Mouse (Mus musculus): ENCODE measurements around the gene Hoxc8.
A peak's percentile ranks its signal among the peaks of the same experiment; 100 is the strongest.

Hoxc8 gene

DNA sequence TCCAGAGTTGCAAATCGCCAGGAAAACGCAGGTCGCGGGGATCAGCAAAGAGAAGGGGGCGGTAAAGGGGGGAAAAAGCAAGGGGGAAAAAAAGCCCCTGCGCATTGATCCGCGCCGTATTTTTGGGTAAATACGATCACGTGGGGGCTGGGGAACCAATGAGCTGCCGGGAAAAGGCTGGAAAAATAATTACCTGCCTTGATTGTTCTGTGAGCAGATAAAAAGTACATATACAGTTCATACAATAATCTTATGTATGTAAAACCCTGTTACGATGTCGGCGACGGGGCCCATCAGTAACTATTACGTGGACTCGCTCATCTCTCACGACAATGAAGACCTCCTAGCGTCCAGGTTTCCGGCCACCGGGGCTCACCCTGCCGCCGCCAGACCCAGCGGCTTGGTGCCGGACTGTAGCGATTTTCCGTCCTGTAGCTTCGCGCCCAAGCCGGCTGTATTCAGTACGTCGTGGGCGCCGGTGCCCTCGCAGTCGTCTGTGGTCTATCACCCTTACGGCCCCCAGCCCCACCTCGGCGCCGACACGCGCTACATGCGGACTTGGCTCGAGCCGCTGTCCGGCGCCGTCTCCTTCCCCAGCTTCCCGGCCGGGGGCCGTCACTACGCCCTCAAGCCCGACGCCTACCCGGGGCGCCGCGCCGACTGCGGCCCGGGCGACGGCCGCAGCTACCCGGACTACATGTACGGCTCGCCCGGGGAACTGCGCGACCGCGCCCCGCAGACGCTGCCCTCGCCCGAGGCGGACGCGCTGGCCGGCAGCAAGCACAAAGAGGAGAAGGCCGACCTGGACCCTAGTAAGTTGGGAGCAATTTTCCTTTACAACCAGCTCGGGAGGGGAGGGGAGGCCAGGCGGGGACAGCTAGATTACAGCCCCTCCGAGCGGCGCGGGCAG lies 8.8 kb upstream of the Hoxc8 start:
- no peak for DNase-seq (ENCODE audit: low spot score in 2 of 2)

DNA sequence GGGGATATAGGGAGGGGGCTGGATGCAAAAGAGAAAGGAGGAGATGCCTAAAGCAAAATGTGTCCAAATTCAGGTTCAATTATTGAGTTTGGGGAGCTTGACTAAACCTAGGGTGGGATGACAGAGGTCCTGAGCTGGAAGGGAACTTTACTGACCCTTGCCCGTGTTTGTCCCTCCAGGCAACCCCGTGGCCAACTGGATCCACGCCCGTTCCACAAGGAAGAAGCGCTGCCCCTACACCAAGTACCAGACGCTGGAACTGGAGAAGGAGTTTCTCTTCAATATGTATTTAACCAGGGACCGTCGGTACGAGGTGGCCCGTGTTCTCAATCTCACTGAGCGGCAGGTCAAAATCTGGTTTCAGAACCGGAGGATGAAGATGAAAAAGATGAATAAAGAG lies 6.7 kb upstream of the Hoxc8 start:
- DNase-seq (ENCODE audit: low spot score in 2 of 2), result no peak

DNA sequence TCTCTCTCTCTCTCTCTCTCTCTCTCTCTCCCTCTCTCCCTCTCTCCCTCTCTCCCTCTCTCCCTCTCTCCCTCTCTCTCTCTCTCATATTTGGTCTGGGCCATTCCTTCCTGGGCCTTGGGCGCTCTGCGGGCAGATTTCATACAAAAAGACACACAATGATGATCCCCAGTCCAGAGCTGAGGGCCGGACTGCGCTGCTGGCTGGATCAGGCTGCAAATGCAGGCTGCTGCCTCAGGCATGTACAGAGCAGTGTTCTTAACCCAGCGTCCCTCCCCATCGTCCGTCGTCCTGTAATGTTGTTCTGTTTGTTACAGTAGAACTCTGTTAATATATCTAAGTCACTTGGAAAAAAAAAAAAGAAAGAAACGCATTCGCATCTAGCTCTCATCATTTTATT lies 5.9 kb upstream of the Hoxc8 start:
- no peak for DNase-seq (ENCODE audit: low spot score in 2 of 2)

DNA sequence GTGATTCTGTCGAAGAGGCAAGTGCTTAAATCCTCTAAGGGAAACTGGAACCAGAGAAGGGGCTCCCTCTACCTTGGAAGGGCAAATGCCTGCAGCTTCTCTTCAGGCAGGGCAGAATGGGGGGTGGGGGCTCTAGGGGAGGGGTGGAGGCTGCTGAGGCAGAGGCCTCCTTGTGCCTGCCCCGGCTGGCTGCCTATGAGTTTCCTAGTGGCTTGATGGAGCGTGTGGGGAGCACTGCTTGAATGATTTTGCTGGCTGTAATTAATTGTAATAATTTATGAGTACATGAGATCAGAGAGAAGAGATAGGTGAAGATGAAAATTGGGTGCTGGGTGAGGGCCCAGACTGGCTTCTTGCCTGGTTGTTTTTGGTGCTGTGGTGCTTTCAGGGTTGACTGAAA lies 5.5 kb upstream of the Hoxc8 start:
- no peak for DNase-seq (ENCODE audit: low spot score in 2 of 2)

DNA sequence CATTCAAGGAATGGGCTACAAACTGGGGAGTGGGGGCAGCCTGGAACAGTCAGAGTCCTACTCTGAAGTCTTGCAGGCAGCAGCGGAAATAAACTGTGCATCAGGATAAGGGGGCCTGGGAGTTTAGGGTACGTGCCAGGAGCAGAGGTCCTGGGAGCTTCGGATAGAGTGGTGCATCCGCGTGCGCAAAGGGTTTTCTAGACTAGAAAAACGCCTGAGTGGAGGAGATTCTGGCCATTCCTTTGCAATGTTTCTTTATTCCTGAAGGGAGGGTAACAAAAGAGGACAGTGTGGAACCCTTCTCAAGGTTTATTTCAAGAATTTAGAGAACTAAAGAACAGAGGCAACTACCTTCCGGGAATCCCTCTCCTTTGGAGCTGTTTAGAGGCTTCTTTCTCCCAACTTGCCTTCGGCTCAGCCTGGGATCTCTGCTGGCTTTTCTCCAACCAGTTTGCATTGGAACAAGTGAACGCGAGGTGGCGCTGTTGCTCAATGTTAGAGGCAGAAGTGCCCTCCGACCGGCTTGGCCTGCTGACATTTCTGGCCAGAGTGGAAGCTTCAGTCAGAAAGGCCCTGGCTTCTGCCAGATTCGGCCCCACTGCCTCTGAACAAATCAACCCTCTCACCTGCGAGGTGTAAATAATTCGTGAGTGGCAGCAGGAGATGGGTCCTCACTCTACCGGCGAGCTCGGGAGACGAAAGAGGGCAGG lies 3.1 kb upstream of the Hoxc8 start:
- peak; percentile 44 to 83 for DNase-seq (ENCODE audit: low spot score in 2 of 2)

DNA sequence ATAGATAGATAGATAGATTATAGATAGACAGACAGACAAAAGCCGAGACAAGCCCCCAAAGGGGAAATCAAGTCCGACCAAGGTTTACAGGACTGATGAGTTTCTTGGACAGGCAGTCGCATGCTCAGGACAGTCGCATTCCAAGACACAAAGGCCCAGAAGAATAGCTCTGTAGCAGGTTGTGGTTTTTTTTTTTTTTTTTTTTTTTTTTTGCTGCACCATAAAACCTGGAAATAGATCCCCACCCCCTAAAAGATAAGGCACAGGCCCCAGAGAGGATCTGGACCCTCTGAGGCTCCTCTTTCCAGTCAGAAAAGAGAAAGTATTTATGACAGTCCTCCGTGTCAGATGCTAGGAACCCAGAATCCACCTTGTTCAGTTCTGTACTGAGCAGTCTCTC lies 2.3 kb upstream of the Hoxc8 start:
- DNase-seq (ENCODE audit: low spot score in 2 of 2), result no peak

DNA sequence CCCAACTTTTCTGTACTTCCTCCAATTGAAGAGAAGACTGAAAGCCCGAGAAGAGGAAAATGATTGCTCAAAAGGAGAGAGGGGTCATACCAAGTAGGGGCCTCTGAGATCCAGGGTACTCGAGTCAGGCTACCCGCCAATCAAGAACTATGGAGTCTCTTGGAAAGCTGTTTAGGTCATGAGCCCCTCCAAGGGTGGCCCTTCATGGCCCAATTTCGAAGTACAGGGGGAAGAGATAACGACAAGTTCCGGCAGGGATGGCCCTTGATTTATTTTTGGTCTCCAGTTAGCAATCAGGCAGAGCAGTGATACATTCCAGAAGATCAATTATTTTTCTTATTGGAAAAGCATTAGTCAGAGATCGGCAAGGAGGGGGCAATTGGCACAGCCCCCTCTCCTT lies 1.4 kb downstream of the Hoxc8 start:
- no peak for DNase-seq (ENCODE audit: low spot score in 2 of 2)

DNA sequence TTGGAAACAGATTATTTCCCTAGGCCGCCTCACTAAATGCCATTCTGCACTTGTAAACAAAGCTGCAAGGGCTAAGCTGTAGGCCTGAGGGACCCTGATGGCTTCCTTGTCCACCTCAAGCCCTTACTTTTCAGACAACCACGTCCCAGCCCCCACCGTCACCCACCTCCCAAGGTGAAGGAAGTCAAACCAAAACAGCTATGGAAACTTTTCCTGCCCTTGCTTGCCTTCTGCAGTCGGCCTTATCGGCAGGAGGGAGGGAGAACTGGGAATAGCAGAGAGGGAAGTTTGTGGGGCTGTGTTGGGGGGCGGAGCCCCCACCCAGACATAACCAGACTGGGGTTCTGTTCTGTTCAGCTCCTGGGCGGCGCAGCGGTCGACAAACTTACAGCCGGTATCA lies 1.8 kb downstream of the Hoxc8 start:
- no peak for DNase-seq (ENCODE audit: low spot score in 2 of 2)

DNA sequence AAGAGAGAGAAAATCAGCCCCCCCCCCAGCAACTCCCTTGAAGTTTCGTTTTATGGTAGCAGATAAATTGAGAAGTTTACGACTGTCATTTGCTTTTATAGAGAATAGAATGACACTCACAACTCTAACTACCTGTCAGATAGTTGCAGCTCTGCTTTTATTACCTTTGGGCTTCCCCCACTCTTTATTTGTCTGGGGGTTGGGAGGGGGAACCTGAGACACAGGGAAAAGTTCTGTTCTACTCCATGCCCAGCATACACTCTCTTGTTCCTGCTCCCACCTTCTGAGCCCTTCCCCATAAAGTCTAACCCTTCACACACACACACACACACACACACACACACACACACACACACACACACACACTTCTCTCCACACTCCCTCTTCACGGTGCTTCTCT lies 2.5 kb downstream of the Hoxc8 start:
- DNase-seq (ENCODE audit: low spot score in 2 of 2), result no peak

DNA sequence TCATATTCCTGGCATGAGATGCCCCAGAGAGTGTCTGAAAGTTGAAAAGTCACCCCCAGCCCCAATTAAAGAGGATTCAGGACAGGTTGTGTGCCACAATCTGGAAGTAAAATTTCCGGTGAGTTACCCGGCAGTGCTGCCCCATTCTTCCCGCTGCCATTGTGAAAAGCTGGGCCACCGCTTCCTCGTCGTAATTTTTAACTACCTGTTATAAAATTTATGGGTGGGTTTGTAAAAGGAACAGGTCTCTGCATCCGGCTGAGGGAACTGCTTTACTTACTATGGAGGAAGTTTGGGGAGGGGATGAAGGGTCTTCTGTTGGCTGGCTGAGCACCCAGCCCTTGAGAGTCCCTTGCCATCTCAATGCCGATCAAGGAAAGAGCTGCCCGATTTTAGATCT lies 6.1 kb downstream of the Hoxc8 start:
- no peak for DNase-seq (ENCODE audit: low spot score in 2 of 2)

DNA sequence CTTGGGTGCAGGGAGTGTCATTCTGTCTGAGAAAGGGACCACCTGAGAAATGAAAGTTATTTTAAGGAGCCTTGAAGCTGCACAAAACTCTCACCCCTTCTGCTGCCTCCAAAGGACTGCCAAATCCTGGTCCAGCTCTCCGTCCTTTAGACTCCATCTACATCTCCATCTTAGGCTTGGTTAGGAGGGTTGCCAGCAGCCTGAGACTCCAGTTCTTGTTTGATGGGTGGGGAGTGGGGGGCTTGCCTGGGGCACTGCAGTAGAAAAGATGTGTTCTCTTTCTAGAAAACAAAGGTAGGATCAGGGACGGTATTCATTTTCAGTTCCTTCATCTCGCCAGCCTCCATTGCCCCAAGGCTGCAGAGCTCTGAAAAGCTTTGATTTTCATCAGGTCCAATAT lies 7.0 kb downstream of the Hoxc8 start:
- DNase-seq (ENCODE audit: low spot score in 2 of 2), result no peak

DNA sequence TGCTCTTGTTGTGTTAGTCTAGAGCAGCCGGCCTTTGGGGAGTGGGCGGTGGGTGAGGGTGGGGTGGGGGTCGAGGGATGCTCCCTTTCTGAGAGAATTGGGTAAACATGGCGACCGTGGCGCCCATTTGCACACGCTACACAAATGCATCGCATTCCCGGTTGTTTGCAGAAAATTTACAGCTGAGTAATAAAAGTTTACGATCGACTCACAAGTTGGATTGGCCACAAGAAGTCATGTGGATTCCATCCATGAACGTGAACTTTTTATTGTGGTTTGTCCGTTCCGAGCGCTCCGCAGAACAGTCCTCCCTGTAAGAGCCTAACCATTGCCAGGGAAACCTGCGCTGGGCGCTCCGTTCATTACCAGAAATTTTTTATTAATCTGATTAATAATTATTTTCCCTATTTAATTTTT lies 7.5 kb downstream of the Hoxc8 start, which contains the start of gene Hoxc6:
Gene Hoxc6 (plus strand): TSS at position 319 of the 417 bp plus-strand sequence.
- no peak for DNase-seq (ENCODE audit: low spot score in 2 of 2)

DNA sequence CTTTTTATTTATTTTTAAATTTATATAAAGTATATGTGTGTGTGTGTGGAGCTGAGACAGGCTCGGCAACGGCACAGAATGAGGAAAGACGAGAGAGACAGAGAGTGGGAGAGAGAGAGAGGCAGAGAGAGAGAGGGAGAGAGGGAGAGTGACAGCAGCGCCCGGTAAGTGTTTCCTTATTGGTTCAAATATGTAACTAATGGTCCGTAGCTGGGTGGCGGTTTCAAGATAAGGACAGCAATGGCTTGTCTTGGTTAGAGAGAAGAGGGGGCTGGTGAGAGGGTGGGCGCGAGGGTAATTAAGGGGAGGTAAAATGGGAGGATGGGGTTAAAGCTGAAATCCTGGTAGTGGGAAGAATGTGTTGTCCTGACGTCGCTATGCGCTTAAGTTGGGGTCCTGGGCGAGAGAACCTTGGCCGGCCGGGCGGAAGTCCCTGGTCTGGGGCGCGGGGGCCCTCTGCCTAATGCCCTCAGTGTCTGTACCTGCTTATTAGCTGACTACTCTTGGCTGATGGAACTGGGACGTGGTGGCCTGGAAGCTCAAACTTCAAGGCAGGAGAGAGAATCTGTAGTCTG lies 8.3 kb downstream of the Hoxc8 start:
- DNase-seq (ENCODE audit: low spot score in 2 of 2), result no peak

DNA sequence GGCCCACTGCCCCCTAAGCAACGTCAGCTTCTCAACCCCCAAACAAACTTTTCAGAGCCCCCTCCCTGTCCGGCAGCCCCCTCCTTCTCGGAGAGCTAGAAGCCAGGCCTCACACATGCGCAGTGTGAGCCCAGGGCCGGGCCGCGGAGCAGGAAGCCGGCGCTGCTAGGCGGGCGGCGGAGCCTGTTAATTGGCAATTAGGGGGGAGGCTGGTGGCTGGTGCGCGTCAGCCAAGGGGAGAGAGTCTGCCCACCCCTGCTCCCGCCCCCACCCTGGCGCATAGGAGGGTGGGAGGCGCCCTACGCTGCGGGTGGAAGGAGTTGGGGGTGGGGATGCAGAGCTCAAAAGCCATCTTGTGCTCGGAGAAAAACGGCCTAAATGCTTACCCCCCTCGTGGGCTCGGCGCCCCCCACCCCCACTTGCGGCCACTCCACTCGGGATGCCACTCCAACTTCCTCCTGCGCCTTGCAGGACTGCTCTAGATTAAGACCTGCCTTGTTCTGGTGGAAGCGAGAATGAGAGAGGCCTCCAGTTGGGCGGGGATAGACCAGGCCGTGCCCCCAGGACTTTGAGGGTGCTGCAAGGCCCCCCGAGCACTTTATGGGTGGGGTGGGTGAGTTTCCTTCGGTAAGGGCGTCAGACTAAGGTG lies 8.9 kb downstream of the Hoxc8 start:
- no peak for DNase-seq (ENCODE audit: low spot score in 2 of 2)

DNA sequence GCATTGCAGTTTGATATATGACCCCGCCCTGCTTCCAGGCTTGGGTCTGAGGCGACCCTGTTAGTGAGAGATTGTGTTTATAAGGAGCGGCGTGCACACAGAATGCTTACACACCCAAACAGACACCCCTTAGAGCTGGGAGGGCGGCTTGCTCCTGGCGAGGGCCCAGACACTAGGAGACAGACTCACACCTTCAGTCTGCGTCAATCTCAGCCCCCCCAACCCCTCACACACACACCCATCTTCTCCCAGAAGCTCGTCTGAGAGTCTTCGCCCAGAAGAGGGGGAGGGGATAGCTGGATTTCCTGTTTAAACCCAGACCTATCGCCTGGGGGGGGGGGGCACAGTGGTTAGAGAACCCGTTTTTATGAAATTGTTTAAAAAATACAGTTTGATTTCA lies 9.5 kb downstream of the Hoxc8 start:
- DNase-seq (ENCODE audit: low spot score in 2 of 2), result no peak

DNA sequence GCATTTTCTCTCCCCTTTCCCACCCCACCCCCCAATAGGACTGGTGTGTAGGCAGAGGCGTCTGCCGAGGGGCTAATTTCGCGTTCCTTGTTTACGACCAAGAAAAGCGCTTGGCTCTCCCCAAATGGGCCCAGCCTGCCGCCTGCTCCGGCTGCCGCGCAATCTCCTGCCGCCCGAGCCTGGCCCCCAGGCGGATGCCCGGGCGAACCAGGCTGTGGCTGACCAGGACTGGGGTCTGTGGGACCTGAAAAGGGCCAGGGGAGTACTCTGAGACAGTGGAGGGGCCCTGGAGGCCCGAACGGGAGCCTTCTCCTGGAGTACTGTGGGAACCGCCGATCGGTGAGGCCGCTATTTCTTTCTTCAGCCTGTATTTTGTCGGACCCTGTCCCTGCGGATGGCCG lies 10.1 kb downstream of the Hoxc8 start:
- no peak for DNase-seq (ENCODE audit: low spot score in 2 of 2)

DNA sequence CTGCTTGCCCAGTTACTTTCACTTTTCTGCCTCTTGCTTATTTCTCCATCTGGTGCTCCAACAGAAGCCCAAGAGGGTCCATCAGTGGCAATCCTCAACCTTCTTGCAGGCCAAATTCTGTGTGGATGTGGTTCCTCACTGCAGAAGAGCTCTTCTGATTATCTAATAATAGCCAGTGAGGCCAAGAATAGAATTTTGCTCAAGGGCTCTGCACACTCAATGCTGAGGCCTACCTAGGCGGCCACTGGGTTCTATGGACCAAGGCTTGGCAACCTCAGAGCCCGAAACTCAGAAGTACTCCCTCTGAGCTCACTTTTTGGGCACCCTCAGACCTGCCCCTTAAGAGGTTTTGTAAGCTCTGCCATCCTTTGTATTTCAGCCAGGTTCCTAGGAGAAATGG lies 11.0 kb downstream of the Hoxc8 start:
- no peak for DNase-seq (ENCODE audit: low spot score in 2 of 2)

DNA sequence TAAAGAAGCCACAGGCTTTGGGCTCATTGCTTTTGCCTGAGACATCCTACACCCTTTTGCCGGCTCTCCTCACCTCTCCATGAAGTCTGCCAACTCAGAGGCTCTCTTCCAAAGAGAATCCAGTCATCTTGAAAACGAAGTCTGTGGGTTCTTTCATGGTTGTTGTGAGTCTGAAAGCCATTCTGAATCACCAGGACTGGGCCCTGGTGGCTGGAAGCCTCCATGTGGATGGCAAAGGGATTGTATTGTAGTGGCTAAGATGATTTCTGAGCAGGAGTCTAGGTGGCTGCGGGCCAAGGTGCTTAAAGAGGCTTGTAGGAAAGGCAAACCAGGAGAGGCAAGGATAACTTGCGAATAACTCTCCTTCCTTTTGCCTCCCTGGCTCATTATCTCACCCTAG lies 11.7 kb downstream of the Hoxc8 start:
- DNase-seq (ENCODE audit: low spot score in 2 of 2), result no peak

DNA sequence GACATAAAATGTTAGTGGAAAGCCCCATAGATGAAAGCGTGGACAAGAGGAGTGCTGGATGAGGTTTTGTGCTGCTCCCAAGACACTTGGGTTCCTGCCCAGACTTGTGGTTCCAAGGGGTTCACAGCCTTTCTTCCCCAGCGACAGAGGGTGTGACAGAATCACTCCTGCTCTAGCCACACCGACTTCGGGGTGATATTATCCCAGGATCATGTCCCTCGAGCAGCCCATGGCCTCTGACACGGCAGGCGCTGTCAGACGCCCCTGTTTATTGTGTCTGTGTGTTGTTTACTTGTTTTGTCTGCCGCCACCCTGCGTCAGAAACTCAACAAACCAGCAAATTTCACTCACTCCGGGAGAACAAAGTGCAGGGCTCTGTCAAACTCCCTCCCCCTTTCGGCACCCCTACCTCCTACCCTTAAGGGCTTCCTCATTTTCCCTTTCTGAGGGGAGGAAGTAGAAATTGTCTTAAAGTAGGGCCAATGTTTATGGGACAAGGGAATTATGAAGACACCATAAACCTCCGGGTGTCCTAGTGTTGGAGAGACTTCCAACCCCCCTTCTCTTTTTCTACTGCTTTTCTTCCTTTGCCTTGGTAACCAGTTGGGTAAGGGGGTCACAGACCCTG lies 12.5 kb downstream of the Hoxc8 start:
- no peak for DNase-seq (ENCODE audit: low spot score in 2 of 2)

DNA sequence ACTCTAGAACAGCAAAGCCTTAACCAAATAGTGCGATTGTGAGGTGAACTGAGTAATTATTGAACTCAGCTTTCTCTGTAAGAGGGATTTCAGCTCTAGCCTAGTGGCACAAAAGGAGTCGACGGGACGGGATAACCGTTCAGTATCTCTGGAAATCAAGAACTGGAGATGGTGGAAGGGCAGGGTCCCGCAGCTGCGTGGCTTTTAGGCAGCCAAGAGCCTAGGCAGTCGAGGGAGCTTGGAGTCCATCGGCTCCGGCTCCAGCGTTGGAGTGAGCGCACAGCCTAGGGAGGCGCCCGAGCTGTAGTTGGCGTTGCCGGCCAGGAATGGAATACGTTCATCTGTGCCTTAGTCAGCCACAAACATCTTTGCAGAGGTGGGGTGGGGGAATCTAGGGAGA lies 14.9 kb downstream of the Hoxc8 start:
- DNase-seq (ENCODE audit: low spot score in 2 of 2), result no peak

DNA sequence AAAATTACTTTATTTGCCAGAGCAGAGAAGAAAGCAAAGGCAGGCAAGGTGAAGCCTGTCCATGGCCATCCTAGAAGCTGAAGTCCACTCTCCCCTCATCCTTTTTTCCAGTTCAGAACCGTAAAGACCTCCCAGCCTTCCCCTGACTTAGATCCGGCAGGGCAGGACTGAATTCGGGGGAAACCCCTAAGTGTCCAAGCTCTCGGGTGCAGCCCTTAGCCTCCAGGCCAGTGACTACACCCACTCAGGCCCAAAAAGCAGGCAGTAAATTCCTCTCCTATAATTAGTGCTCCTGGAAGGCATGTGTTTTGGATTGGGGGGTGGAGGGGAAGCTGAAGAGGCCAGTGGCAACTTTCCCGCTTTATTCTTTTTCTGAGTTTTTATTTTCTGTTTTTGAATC lies 15.4 kb downstream of the Hoxc8 start:
- no peak for DNase-seq (ENCODE audit: low spot score in 2 of 2)

DNA sequence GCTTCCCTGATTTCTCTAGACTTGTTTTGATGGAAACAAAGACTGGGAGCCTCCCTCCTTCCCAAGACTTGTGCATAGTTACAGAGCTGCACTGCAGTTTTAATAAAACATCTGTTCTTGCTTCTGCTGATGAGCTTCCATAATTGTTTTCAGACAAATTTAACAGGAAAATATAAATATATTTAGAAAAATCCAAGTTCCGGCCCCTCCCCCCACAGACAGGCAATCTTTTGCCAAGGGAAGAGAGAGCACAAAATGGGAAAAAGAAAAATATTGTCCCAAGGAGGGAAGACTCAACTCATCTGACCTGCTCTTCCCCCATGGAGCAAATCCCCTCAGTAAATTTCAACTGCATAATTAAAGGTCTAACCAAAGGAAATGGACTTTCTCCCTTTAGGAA lies 15.9 kb downstream of the Hoxc8 start:
- no peak for DNase-seq (ENCODE audit: low spot score in 2 of 2)

Data from frontal cortex, postnatal 10 days (tissue).